Mouse (Mus musculus) megakaryocyte-erythroid progenitor cell, adult 5-6 weeks (primary cell): Measurements from ENCODE around the gene Rps10. TPM values are rescaled to one million over a fixed set of nuclear protein-coding genes. Genes with fewer than 3 reads are reported as not detected.

ENCODE experiments used
- ATAC-seq: replicated peaks from 2 replicates; pipeline ENCODE4 v1.8.0; 2016; ENCODE audit warnings: mild to moderate bottlenecking, inconsistent platforms; ENCODE audit not compliant: severe bottlenecking, poor library complexity, low FRiP score, low TSS enrichment
- total RNA-seq, 2 experiments: library from RNA; stranded (forward) in 1 of 2; stranded (reverse) in 1 of 2; fragments of 200-1000, 215-1000 nt in 1 of 2; fragments of >200 nt in 1 of 2; fragmentation: Nextera tagmentation in 1 of 2; gene quantifications; 2 replicates each; pipeline ENCODE4 v1.2.3; 2014 to 2017

The Rps10 gene
- total RNA-seq, 2 experiments from 2014 or later: 2,733 to 3,218 TPM

- ATAC-seq: no peak
These were observed 14.6 kb downstream of the Rps10 start for GRCm38 (mm10) chr17:27621705-27622531.

DNA sequence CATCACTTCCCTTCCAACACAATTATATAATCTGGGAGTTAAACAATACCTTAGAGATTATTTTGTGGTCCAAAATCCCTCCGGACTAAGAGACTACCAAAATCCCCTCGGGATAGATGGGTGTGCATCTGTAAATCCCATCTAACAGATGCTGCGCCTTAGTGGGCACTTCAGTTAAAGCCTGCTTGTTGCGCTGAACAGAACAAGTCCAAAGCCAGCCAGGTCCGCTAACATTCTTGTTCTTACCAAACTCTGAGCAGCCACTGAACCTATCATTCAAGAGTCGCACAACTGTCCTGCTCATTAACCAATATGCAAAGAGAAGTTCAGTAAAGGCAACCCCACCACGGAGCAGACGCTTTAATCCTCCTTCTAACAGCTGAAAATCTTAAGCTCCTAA lies 15.3 kb downstream of the Rps10 start:
- ATAC-seq: no peak

DNA sequence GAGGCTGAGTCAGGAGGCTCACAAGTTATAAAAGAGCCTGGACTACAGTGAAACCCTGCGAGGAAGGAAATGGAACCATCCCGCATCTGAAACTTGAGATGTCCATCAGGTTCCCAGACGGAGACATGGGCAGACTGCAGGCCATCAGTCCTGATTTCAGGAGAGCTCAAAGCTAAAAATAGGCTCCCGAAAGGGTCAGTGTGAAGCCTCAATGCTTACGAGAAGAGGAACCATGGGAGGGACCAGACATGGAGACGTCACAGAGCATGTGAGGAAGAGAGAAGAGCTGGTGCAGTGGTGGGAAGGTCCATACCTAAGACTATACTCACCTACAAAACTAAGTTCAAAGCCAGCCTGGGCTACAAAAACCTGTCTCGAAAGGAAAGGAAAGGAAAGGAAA lies 21.1 kb downstream of the Rps10 start:
- ATAC-seq: no peak

DNA sequence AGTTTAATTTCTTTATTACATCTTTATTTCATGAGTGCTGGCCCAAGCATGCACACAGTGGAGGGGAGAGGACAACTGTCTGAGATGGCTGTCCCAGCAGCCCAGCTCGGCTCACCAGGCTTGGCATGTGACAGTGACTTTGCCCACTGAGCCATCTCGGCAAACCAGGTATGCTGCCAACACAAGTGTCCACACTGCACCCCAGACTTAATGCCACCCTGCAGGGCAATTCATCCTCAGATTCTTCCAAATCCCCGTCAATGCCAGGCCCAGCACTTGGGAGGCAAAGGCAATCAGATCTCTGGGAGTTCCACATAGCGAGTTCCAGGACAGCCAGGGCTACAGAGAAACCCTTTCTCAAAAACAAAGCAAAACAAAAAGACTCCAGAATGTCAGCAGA lies 23.5 kb downstream of the Rps10 start:
- ATAC-seq: no peak

DNA sequence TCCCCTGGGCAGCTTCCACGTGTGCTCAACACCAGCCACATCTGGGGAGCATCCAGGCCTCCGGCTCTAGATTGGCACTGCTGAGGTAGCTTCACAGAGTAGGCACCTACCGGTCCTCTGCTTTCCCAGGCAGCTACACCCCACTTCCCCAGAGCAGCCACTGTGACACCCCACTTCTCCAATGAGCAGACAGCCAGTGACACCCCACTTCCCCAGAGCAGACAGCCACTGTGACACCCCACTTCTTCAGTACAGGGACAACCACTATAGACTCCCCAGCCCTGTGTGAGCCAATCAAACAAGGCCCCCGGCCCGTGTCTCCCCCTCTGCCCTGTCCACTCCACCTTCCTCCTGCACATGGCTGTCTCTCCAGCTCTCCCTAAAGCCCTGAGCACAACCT lies 24.5 kb downstream of the Rps10 start:
- ATAC-seq: 0 out of 2 replicates have a peak, but pooled peaks have one; percentile 17

DNA sequence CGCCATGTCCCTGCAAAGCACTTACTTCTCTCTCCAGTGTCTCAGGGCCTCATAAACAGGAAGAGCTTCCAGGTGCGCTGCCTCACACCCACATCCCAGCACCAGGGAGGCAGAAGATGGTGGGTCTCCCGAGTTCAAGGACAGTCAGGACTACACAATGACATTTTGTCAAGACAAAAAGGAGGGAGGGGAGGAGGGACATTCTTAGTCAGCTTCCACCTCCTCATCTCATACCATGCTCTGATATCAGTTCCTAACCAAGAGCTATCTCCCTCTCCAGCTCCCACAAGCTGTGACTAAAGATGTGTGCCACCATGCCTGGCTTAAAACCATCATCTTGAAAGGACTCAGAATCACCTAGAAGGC lies 25.0 kb downstream of the Rps10 start:
- ATAC-seq: peak; percentile 70

- peak; percentile 55 for ATAC-seq
These were observed 25.6 kb downstream of the Rps10 start for GRCm38 (mm10) chr17:27610679-27611518.

GRCm38 (mm10) chr17:27609576-27609975 lies 26.9 kb downstream of the Rps10 start:
- no peak for ATAC-seq

GRCm38 (mm10) chr17:27603522-27604234 lies 32.8 kb downstream of the Rps10 start:
- peak; percentile 82 for ATAC-seq

DNA sequence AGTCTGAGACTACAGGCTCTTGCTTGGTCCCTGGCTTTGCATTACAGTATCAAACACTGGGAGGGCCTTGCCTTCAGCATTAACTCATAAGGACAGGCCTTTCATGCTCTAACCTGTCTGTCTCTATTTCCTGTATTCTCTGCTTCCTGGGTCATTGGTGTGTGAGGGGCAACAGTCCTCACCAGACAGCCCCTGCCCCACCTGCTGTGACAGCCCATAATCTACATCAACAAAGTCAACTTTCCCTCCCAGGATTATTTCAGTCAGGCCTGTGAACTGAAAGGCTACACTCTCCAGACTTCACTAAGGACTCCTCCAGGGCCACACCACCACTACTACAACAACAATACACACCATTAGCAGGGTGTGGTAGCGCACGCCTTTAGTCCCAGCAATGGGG lies 33.4 kb downstream of the Rps10 start:
- ATAC-seq: 0 out of 2 replicates have a peak, but pooled peaks have one; percentile 2

DNA sequence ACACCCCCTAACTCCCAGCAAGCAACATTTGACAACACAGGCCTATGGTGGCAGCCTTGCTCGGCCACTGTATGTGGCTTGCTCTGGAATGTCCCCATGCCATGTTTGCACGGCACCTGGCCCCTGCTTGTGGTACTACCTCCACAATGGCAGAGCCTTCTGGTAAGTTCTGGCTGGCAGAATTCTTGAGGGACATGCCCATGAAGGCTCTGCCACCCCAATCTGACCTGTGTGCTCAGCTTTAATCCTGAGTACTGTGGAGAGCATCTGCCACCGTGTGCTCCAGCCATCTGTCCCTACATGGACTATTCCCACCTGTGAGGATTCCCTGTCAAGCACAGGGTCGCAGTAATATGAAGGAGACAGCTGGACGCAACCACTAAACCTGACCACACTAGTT lies 35.6 kb downstream of the Rps10 start:
- no peak for ATAC-seq

DNA sequence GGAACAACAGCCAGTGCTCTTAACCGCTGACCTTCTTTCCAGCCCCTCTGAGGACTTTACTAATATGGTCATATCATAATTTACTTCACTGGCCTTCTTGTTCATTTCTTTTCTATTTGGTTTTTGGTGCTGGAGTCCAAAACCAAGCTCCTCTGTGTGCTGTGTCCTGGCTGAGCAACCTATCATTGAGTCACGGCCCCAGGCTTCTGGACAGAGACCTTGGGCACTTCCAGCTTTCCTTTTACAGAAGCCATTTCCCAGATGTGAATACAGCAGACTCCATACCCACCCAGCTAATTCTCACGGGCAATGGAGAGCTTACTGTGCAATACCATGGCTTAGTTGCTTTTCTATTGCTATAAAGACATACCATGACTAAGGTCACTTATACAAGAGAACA lies 36.2 kb downstream of the Rps10 start:
- ATAC-seq: no peak

DNA sequence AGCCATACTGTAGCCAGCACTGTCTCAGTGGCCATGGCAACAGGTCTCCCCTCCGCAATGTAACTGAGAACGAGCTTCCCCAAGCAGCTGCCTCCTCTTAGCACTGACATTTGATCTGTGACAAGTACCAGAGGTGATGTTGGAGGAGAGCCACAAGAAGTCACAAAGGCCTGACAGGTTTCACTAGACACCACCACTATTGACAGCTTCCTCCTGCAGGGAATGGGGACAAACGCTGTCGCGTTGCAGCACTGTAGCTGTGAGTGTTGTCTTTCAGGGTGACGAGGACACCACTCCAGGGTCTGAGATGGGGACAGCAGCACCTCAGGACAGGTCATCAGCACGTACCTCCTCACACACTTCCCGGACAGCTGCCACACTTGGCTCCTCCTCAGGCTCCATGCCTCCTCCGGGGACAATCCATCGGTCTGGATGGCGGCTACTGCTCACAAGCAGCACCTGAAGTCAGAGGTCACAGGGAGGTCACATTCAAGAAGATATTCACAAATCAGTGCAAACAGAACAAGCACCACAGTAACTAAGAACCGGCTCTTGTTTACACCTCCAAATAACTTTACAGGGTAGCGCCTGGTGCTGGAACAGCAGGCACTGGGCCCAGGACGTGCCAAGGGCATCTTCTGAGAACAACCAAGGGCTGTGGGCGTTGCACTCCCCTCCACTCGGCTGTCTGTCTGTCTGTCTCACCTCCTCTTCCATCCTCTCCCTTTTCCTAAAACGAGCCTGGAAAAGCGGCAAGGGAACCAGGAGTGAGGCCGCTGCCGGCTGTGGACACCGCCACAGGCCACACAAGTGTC lies 39.9 kb downstream of the Rps10 start:
- ATAC-seq: no peak

GRCm38 (mm10) chr17:27595659-27596375 lies 40.7 kb downstream of the Rps10 start:
- no peak for ATAC-seq

- ATAC-seq: no peak
These were observed 43.9 kb downstream of the Rps10 start for GRCm38 (mm10) chr17:27592565-27592910.

- no peak for ATAC-seq
These were observed 44.5 kb downstream of the Rps10 start for GRCm38 (mm10) chr17:27591826-27592564.

DNA sequence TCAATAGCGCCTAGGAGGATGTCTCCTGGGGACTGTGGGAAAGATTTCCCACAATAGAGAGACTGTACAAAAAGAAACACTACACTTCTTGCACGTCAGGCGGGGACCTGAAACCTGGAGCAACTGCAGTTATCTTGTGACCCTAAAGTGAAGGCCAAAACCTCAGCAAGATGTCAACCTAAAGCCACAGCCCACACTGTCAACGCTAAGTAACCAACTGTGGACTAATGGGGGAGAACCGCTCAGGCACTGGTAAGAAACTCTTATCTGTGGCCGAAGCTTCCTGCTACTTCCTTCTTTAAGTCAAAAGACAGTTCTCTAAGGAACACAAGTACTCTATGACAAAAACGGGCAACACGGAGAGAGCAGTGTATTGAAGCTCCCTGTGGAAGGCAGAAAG lies 48.2 kb downstream of the Rps10 start:
- peak; percentile 35; the same call in 1 of the 2 replicates for ATAC-seq

GRCm38 (mm10) chr17:27587252-27587651 lies 49.2 kb downstream of the Rps10 start:
- peak; percentile 13; the same call in 1 of the 2 replicates for ATAC-seq
